Mouse (Mus musculus) right cerebral cortex, postnatal 4 days (tissue): Measurements from ENCODE around the gene Vinac1.
A peak's percentile ranks its signal among the peaks of the same experiment; 100 is the strongest.
"Not testable (repeated sequence)": the region's sequence is repeated elsewhere in the genome, so short reads cannot be mapped to it uniquely, and the experiment has no call there.

Experiments used
- DNase-seq: peaks from one replicate; pipeline ENCODE4 v3.0.0-alpha.2; 2022

Gene Vinac1

GRCm38 (mm10) chr2:129038937-129039631 lies 8.9 kb downstream of the Vinac1 start:
- DNase-seq, result peak; percentile 32

- peak; percentile 19 for DNase-seq
These were observed 9.5 kb downstream of the Vinac1 start for GRCm38 (mm10) chr2:129038426-129038936.

- DNase-seq, result no peak
These were observed 12.6 kb downstream of the Vinac1 start for GRCm38 (mm10) chr2:129035381-129035780.

- no peak for DNase-seq
These were observed 23.2 kb downstream of the Vinac1 start for GRCm38 (mm10) chr2:129024820-129025219.

DNA sequence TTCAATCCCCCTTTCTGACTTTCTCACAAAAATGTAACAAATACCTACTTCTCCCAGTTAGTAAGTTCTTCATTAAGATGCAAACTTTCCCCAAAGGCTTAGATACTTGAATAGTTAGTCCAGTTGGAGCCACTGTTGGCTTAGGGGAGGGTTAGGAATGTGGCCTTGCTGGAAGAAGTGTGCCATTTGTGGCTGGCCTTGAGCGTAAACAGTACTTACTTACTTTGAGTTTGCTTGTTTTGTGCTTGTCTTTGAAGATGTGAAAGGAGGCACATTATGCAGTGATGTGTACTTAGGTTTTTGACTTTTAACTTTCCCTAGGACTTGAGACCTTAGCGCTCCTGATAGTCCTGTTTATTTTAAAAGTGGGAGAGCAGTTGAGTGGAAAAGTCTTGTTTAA lies 27.9 kb downstream of the Vinac1 start:
- no peak for DNase-seq

- DNase-seq, result not testable (repeated sequence)
These were observed 39.1 kb downstream of the Vinac1 start for GRCm38 (mm10) chr2:129008867-129009266.

GRCm38 (mm10) chr2:129006194-129006749 lies 41.7 kb downstream of the Vinac1 start:
- no peak for DNase-seq

DNA sequence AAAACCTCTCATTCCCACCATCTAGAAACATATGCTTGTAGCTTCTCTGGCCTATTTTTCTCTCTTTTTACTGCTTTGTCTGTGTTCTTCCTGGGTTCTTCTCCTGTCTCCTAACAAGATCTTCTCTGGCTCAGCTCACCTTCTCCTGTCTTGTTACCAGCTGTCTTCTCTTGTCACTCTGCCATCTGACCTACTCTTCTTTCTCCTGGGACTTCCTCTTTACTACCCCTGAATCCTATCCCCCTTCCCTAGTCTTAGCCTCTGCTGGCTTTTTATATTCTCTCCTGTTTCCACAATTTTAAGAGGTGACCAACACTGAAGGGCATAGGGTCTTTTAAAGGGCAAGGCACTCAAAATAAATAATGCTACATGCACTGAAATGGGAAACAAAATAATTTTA lies 43.1 kb downstream of the Vinac1 start:
- DNase-seq, result no peak

DNA sequence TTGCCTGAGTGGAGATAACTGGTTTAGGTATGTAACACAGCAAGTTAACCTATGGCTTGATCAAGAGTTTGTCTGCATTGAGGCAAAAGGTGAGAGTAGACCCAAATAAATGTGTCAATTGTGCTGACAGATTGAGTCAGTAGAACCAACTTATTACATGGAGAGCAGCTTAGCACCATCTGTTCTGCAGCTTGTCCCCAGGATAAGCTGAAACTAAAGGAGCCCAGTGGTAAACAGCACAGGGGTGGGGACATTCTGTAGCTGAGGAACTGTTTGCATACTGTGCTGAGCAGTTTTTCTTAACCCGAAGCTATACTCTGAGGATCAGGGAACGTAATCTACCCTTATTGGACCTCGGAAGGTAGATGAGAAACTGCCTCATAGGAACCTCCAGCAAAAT lies 63.2 kb downstream of the Vinac1 start:
- DNase-seq, result no peak

- DNase-seq, result no peak
These were observed 72.4 kb downstream of the Vinac1 start for GRCm38 (mm10) chr2:128975572-128975971.
